ENCODE assay signal across 8 mouse cellular contexts in the genomic region with DNA sequence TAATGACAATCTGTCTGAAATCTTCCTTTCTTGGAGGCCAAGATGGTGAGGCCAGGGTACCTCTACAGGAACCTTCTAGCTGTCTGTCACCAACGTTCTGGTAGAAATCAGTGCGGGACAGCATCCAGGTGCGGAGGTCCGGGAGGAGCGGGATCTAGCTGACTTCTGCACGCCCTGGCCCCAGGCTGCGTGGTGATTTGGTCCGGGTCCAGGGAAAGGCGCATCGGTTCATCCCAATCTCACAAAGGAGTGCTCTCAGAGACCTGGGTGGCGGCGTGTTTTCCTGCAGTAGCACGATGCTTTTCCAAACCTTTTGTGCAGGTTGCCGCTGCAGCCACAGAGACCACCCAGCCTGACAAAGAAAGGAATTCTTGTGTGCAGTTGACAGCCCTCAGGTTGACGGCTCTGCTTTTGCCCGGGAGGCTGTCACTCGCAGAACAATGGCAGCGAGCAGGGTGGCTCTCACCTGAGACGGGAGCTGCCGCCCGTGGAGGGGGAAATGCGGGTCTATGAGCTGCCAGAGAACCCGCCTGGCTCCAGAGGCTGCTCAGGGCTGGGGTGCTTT. TPM values are rescaled to one million over a fixed set of nuclear protein-coding genes. Genes with fewer than 3 reads are reported as not detected.
DNase-seq lines count a peak whose midpoint lies in the region; ATAC-seq lines count a peak whose summit lies in the region.

No protein-coding gene starts in this region.

- H3K27ac ChIP-seq in hindbrain, embryonic 16.5 days (ENCODE audit: low read depth, low read length): peak overlapping the region; percentile 68
- H3K27ac ChIP-seq in neural tube, embryonic 13.5 days (replicated peaks): peak overlapping the region; percentile 83

- H3K4me2 ChIP-seq in hindbrain, embryonic 16.5 days (ENCODE audit: low read length): peak overlapping the region; percentile 64
- peak overlapping the region; percentile 62 for H3K4me2 ChIP-seq in neural tube, embryonic 13.5 days

- no peaks in the 10 kb centered on the region for H3K36me3 ChIP-seq in hindbrain, embryonic 16.5 days (ENCODE audit: control insufficient read depth, insufficient read depth, low read length)
- no peaks in the 10 kb centered on the region for H3K36me3 ChIP-seq in neural tube, embryonic 13.5 days

- H3K9me3 ChIP-seq in hindbrain, embryonic 16.5 days (ENCODE audit: control insufficient read depth, low read length): no peaks in the 10 kb centered on the region
- no peaks in the 10 kb centered on the region for H3K9me3 ChIP-seq in neural tube, embryonic 13.5 days

- H3K4me3 ChIP-seq in hindbrain, embryonic 16.5 days (ENCODE audit: low read length): peak overlapping the region; percentile 42
- peak overlapping the region; percentile 38 for H3K4me3 ChIP-seq in neural tube, embryonic 13.5 days

- no peaks in the 10 kb centered on the region; the same call in 1 of the 2 replicates for H3K4me1 ChIP-seq in hindbrain, embryonic 16.5 days (ENCODE audit: control insufficient read depth, insufficient read depth, low read depth, low read length)
- peaks cover 7% of the 10 kb centered on the region; the same call in 1 of the 2 replicates for H3K4me1 ChIP-seq in neural tube, embryonic 13.5 days (replicated peaks)

- 0 out of 2 replicates have a peak, but pooled peaks have one; percentile 20 for ATAC-seq in frontal cortex, adult (ENCODE audit: low TSS enrichment)
- peak; percentile 57 for ATAC-seq in hindbrain, embryonic 16.5 days
- peak; percentile 66 for ATAC-seq in neural tube, embryonic 13.5 days (ENCODE audit: low read depth)
- no peak for ATAC-seq in CD4-positive, CD25-positive, alpha-beta regulatory T cell, adult 4 months

- DNase-seq in frontal cortex, postnatal 14 days (ENCODE audit: low spot score in 2 of 2): no peak
- peak; percentile 38 to 39 for DNase-seq in right cerebral cortex, postnatal 10 days (ENCODE audit: low spot score in 2 of 2)
- no peak for DNase-seq in right cerebral cortex, adult 2 months (ENCODE audit: low spot score in 2 of 2)
- no peak for DNase-seq in right cerebral cortex, adult 18-20 months

- H3K9ac ChIP-seq in hindbrain, embryonic 16.5 days (ENCODE audit: low read depth, low read length): peak overlapping the region; percentile 65
- H3K9ac ChIP-seq in neural tube, embryonic 13.5 days: peak overlapping the region; percentile 79

- 5% methylated on average over 23 of the region's 23 CpGs for WGBS in hindbrain, embryonic 16.5 days
- 7% methylated on average over 23 of the region's 23 CpGs for WGBS in neural tube, embryonic 13.5 days

- H3K27me3 ChIP-seq in hindbrain, embryonic 16.5 days (replicated peaks; ENCODE audit: control insufficient read depth, insufficient read depth, low read length): peaks cover 5% of the 10 kb centered on the region; the same call in 1 of the 2 replicates
- H3K27me3 ChIP-seq in neural tube, embryonic 13.5 days: peaks cover 42% of the 10 kb centered on the region

RNA-seq across cellular contexts. Expression of a gene that starts 6.5 kb away (rescaled TPM):
- polyA plus RNA-seq in hindbrain, embryonic 16.5 days (2015; fragmentation: Nextera tagmentation; extraction: Ambion mirVana): 23.5 and 25.8 TPM in 2 replicates
- polyA plus RNA-seq in neural tube, embryonic 13.5 days (2015; fragmentation: Nextera tagmentation; extraction: Ambion mirVana): 32.0 and 32.8 TPM in 2 replicates
- 10 to 100 TPM; 13.3 to 16.8 TPM for polyA plus RNA-seq in CD4-positive, CD25-positive, alpha-beta regulatory T cell, adult 4 months (2017; shearing (Covaris generic))

Comparison
In these comparisons a context has a peak if more than half of its experiments do, and no peak if none do; other contexts are left out.
1. DNase-seq: peak in right cerebral cortex, postnatal 10 days (2 of 2); none in frontal cortex, postnatal 14 days (0 of 2), right cerebral cortex, adult 2 months (0 of 2) and right cerebral cortex, adult 18-20 months (single experiment).